Mouse (Mus musculus) embryonic facial prominence, embryonic 12.5 days (tissue): ENCODE results near the gene Rab40c. TPM values are rescaled to one million over a fixed set of nuclear protein-coding genes. Genes with fewer than 3 reads are reported as not detected.
A peak's percentile ranks its signal among the peaks of the same experiment; 100 is the strongest.

ENCODE experiments used
- ATAC-seq: fragments of 200-750 bp; cut with Nextera tagmentation; 2 replicates; pipeline ENCODE4 v1.8.0; 2017; ENCODE audit not compliant: insufficient number of reproducible peaks, insufficient read depth, low FRiP score, low TSS enrichment
- H3K27ac ChIP-seq: fragments of 300-500 bp; sonication (generic); 2 replicates; pipeline ENCODE4 v1.5.1; 2016; ENCODE audit warnings: mild to moderate bottlenecking
- H3K27me3 ChIP-seq: fragments of 300-500 bp; sonication (generic); 2 replicates; pipeline ENCODE4 v1.6.1; 2016; ENCODE audit warnings: mild to moderate bottlenecking, moderate library complexity
- H3K36me3 ChIP-seq: fragments of 300-500 bp; sonication (generic); 2 replicates; pipeline ENCODE4 v1.6.1; 2016; ENCODE audit warnings: mild to moderate bottlenecking
- H3K4me1 ChIP-seq: fragments of 300-500 bp; sonication (generic); 2 replicates; pipeline ENCODE4 v1.6.1; 2016
- H3K4me2 ChIP-seq: fragments of 300-500 bp; sonication (generic); replicated peaks from 2 replicates; pipeline ENCODE4 v1.6.1; 2016; ENCODE audit warnings: mild to moderate bottlenecking, moderate library complexity
- H3K4me3 ChIP-seq: fragments of 300-500 bp; sonication (generic); 2 replicates; pipeline ENCODE4 v1.5.1; 2016; ENCODE audit warnings: mild to moderate bottlenecking
- H3K9ac ChIP-seq: fragments of 300-500 bp; sonication (generic); 2 replicates; pipeline ENCODE4 v1.6.1; 2016; ENCODE audit warnings: mild to moderate bottlenecking, moderate library complexity
- H3K9me3 ChIP-seq: fragments of 300-500 bp; sonication (generic); 2 replicates; pipeline ENCODE4 v1.6.1; 2016; ENCODE audit warnings: mild to moderate bottlenecking, moderate library complexity
- WGBS: fragments of 180-500 bp; shearing (Covaris S2); methylation state at CpG from one replicate; pipeline ENCODE4 v1.1.7; 2016; 5-methylcytosine and 5-hydroxymethylcytosine counted together
- polyA plus RNA-seq: library from polyadenylated mRNA; unstranded; fragments of >200 nt; fragmentation: Nextera tagmentation; extraction: Ambion mirVana; gene quantifications from 2 replicates; pipeline ENCODE4 v1.2.1, GENCODE M21; 2016

Rab40c gene
- polyA plus RNA-seq, 1 experiment from 2014 or later: 37.4 TPM

DNA sequence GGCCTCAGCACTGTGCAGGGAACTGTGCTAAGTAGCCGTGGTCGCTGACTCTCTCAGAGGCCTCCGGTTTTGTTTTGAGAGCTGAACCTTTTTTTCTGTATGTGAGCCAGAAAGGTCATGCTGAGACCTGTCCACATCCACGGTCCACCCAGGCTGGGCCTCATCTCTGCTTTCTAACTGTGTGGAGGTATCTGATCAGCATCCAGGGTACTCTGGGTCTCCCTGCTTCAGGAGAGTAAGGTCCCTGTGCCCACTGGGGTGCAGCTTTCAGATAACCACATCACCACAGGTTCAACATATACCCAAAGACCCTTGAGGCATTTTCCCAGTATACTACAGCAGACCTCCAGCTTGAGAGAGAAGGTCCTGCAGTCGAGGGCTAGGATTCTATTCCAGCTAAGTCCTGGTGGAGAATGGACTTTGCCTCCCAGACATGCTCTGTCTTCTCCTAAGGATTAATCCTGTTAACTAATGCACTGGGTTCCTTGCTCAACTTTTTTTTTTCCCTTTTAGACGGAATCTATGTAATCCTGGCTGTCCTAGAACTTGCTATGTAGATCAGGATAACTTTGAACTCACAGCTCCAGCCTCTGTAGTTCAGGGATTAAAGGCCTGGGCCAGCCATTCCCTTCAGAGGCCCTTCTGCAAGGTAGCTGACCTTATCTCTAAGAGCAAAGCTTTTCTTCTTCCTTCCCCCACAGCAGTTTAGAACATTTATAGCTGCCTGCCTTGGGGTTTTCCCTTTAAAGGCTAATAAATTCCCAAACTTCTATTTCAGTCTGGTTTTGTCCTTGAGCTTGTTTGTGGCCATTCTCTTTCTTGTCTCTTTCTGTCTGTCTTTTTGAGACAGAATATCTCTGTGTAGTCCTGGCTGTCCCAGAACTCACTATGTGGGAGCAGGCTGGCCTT is 57.6 kb downstream of the Rab40c start:
- no peaks in the 10 kb centered on the region for H3K36me3 ChIP-seq
- ATAC-seq: no peak
- WGBS: 14% methylated on average over 6 of the region's 6 CpGs
- no peaks in the 10 kb centered on the region for H3K27me3 ChIP-seq
- peak overlapping the region; percentile 72 for H3K4me3 ChIP-seq
- peak overlapping the region; percentile 82 for H3K9ac ChIP-seq
- peak overlapping the region; percentile 89 for H3K4me2 ChIP-seq
- peak overlapping the region; percentile 86 for H3K27ac ChIP-seq
- H3K4me1 ChIP-seq: peaks cover 17% of the 10 kb centered on the region
- H3K9me3 ChIP-seq: no peaks in the 10 kb centered on the region

GRCm38 (mm10) chr17:25860832-25861703 is 58.5 kb downstream of the Rab40c start, which contains the start of gene Wdr90:
Gene Wdr90, minus strand, starts transcription at chr17:25861501.
- Histone ChIP-seq H3K4me3 (peak within 1 kb of the TSS; percentile 72), H3K4me1 (peaks cover 17% of the 10 kb centered on the region), H3K27me3 (no peaks in the 10 kb centered on the region), H3K27ac (peak within 1 kb of the TSS; percentile 86), H3K9ac (peak within 1 kb of the TSS; percentile 82), H3K36me3 (no peaks in the 10 kb centered on the region), H3K9me3 (no peaks in the 10 kb centered on the region), H3K4me2 (peak within 1 kb of the TSS; percentile 89)
- 3% methylated on average over 65 of the region's 65 CpGs for WGBS
- ATAC-seq: peak; percentile 75

GRCm38 (mm10) chr17:25860229-25860628 is 59.3 kb downstream of the Rab40c start:
- peak overlapping the region; percentile 82; the same call in 1 of the 2 replicates for H3K9ac ChIP-seq
- H3K9me3 ChIP-seq: no peaks in the 10 kb centered on the region
- H3K4me2 ChIP-seq: peak overlapping the region; percentile 89
- no peak for ATAC-seq
- H3K27me3 ChIP-seq: no peaks in the 10 kb centered on the region
- no peak overlapping the region for H3K27ac ChIP-seq
- WGBS: 88% methylated on average over 6 of the region's 6 CpGs
- H3K36me3 ChIP-seq: peaks cover 8% of the 10 kb centered on the region
- H3K4me1 ChIP-seq: peaks cover 17% of the 10 kb centered on the region
- peak overlapping the region; percentile 72; the same call in 1 of the 2 replicates for H3K4me3 ChIP-seq

- peak; percentile 90 for ATAC-seq
- Histone ChIP-seq H3K27me3 (no peaks in the 10 kb centered on the region), H3K36me3 (peaks cover 56% of the 10 kb centered on the region), H3K4me3 (peak within 1 kb of the TSS; percentile 85), H3K4me1 (peaks cover 11% of the 10 kb centered on the region), H3K9ac (peak within 1 kb of the TSS; percentile 91), H3K4me2 (peak within 1 kb of the TSS; percentile 91), H3K9me3 (no peaks in the 10 kb centered on the region), H3K27ac (peak within 1 kb of the TSS; percentile 82)
- 1% methylated on average over 21 of the region's 21 CpGs for WGBS
These were observed 75.1 kb downstream of the Rab40c start, which contains the start of gene Rhot2 for GRCm38 (mm10) chr17:25844396-25844901. Gene Rhot2, minus strand, starts transcription at chr17:25844851.

DNA sequence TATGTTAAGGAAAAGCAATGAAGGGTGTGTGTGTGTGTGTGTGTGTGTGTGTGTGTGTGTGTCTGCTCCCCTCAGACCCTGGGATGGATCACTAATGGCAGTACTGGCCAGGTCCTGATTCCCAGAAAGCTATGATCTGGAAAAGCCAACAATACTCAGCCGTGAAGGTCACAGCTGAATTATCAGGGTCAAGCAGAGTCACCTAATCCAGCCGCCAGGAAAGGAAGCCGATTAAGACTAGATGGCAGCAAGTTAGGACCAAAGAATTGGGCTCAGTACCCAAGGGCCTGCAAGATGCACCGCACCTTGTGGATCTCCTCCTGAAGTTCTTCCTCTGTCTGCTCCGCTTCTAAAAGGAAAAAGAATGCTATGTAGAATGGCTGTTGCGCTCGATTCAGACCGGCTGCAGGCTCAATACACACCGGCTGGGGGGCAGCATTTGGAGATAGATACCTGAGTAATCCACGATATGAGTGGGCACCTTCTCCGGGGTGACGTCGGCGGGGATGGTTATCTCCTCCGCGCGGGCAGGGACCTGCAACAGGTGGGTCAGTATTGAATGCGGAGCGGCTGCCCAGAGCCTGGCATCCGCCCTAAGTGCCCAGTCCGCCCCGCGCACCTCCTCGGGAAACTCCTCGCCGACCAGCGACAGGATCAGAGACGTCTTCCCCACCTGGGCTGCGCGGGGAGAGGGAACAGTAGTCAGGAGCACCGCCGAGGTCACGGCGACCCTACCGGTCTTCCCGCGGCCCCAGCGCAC is 75.7 kb downstream of the Rab40c start:
- Histone ChIP-seq H3K9me3 (no peaks in the 10 kb centered on the region), H3K4me3 (peak overlapping the region; percentile 85), H3K36me3 (peaks cover 58% of the 10 kb centered on the region), H3K4me1 (peaks cover 11% of the 10 kb centered on the region), H3K27ac (peak overlapping the region; percentile 82), H3K9ac (peak overlapping the region; percentile 91), H3K4me2 (peak overlapping the region; percentile 91), H3K27me3 (no peaks in the 10 kb centered on the region)
- ATAC-seq: 0 out of 2 replicates have a peak, but pooled peaks have one; percentile 4
- 2% methylated on average over 38 of the region's 38 CpGs for WGBS

GRCm38 (mm10) chr17:25843122-25843521 is 76.4 kb downstream of the Rab40c start:
- 91% methylated on average over 4 of the region's 4 CpGs for WGBS
- Histone ChIP-seq H3K9ac (peak overlapping the region; percentile 91), H3K4me2 (peak overlapping the region; percentile 91), H3K36me3 (peaks cover 59% of the 10 kb centered on the region), H3K27me3 (no peaks in the 10 kb centered on the region), H3K4me3 (peak overlapping the region; percentile 85), H3K27ac (no peak overlapping the region; the same call in 1 of the 2 replicates), H3K4me1 (peaks cover 11% of the 10 kb centered on the region), H3K9me3 (no peaks in the 10 kb centered on the region)
- ATAC-seq: no peak

GRCm38 (mm10) chr17:25842509-25842908 is 77.0 kb downstream of the Rab40c start:
- Histone ChIP-seq H3K4me1 (peaks cover 15% of the 10 kb centered on the region), H3K27me3 (no peaks in the 10 kb centered on the region), H3K27ac (no peak overlapping the region), H3K36me3 (peaks cover 59% of the 10 kb centered on the region), H3K4me3 (no peak overlapping the region), H3K4me2 (no peak overlapping the region), H3K9ac (no peak overlapping the region), H3K9me3 (no peaks in the 10 kb centered on the region)
- ATAC-seq: no peak
- WGBS: 80% methylated on average over 3 of the region's 3 CpGs

DNA sequence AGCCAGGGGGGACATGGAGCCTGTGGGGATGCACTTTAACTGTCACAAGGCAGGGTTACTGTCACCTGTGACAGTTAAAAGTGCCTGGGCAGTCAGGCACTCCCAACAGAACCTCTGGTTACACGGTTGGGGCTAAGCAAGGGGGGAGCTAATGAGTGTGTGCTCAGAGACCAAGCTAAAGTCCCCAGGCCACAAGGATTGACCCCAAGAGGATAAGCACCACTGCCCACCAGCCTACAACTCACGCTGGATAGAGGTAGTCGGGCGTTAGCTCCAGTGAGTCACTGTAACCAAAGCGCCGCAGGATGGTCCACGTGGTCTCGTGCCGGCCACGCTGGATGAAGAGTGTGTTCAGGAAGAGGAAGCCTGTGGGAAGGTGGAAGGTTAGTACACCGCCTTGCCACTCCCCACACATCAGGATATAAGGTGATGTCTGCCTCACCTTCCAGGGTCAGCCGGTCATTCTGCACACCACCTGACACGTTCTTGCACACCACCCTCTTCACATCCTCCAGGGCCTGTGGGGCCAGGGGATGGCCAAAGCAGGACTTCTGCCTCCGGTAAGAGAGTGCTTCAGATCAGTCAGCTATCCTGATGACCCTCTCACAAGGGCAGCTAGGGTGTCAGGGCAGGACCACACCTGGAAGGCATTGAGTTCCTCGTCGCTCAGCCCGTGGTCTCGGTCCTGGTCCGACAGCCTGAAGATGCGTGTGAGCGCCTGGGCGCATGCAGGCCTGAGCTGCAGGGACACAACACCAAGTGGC is 78.2 kb downstream of the Rab40c start, which contains the start of gene Gm20683:
Gene Gm20683, minus strand, starts transcription at position 647 of the 764 bp plus-strand sequence.
- no peak within 1 kb of the TSS for H3K9ac ChIP-seq
- no peak within 1 kb of the TSS for H3K4me2 ChIP-seq
- H3K27ac ChIP-seq: no peak within 1 kb of the TSS
- no peaks in the 10 kb centered on the region for H3K9me3 ChIP-seq
- H3K4me3 ChIP-seq: no peak within 1 kb of the TSS
- peaks cover 58% of the 10 kb centered on the region for H3K36me3 ChIP-seq
- 92% methylated on average over 22 of the region's 22 CpGs for WGBS
- no peaks in the 10 kb centered on the region for H3K27me3 ChIP-seq
- peaks cover 27% of the 10 kb centered on the region for H3K4me1 ChIP-seq
- ATAC-seq: no peak

- no peak overlapping the region for H3K4me3 ChIP-seq
- H3K9ac ChIP-seq: no peak overlapping the region
- H3K36me3 ChIP-seq: peaks cover 57% of the 10 kb centered on the region
- ATAC-seq: no peak
- no peaks in the 10 kb centered on the region for H3K27me3 ChIP-seq
- H3K27ac ChIP-seq: no peak overlapping the region
- no peaks in the 10 kb centered on the region for H3K9me3 ChIP-seq
- H3K4me1 ChIP-seq: peaks cover 35% of the 10 kb centered on the region
- H3K4me2 ChIP-seq: no peak overlapping the region
- 91% methylated on average over 6 of the region's 6 CpGs for WGBS
These were observed 79.0 kb downstream of the Rab40c start for GRCm38 (mm10) chr17:25840519-25840918.

DNA sequence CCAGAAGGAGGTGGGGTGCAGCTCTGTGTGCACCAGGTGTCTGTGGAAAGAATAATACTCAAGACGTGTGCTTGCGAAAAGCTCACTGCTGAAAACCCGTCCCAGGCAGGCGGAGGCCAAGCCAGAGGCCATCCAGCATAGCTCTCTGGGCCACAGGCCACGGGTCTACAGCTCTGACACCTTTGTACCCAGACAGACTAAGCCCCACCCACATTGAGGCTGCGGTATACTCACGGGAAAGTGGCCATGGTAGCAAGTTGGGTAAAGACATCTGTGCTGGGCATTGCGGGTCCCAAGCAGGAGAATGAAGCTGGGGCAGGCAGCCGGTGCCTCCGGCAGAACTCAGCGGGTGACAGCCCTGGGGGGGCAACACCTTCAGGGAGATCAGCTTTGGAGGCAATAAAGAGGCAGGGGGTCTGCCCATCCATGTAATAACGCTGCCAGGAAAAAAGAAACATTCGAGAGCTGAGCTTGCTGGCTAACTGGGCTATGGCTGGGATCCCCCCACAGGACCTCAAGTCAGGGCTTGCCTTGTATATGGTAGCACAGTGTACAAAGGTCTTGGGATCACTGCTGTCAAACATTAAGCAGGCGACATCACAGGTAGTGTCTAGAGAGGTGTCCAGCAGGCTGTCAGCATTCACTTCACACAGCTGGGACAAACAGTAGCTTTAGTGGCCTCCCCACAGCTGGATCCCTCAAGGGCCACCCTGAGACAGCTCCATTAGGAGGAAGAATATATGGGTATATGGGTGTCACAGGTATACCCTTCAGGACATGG is 79.9 kb downstream of the Rab40c start:
- Histone ChIP-seq H3K27me3 (no peaks in the 10 kb centered on the region), H3K4me1 (peaks cover 43% of the 10 kb centered on the region), H3K9me3 (no peaks in the 10 kb centered on the region), H3K4me3 (no peak overlapping the region), H3K36me3 (peaks cover 59% of the 10 kb centered on the region), H3K4me2 (no peak overlapping the region), H3K27ac (no peak overlapping the region), H3K9ac (no peak overlapping the region)
- no peak for ATAC-seq
- WGBS: 86% methylated on average over 14 of the region's 14 CpGs
